Mouse (Mus musculus) midbrain, embryonic 10.5 days (tissue): ENCODE data around the gene Hadh. TPM values are rescaled to one million over a fixed set of nuclear protein-coding genes. Genes with fewer than 3 reads are reported as not detected.
A peak's percentile ranks its signal among the peaks of the same experiment; 100 is the strongest.

Experiments
- DNase-seq: peaks from one replicate; pipeline ENCODE4 v3.0.0-alpha.2; 2017; ENCODE audit warnings: low spot score
- H3K27ac ChIP-seq: fragments of 300-500 bp; sonication (generic); replicated peaks from 2 replicates; pipeline ENCODE4 v1.5.1; 2016; ENCODE audit warnings: mild to moderate bottlenecking
- H3K27me3 ChIP-seq: fragments of 300-500 bp; sonication (generic); 2 replicates; pipeline ENCODE4 v1.6.1; 2016; ENCODE audit warnings: low read depth, mild to moderate bottlenecking; ENCODE audit not compliant: poor library complexity, severe bottlenecking
- H3K36me3 ChIP-seq: fragments of 300-500 bp; sonication (generic); 2 replicates; pipeline ENCODE4 v1.6.1; 2016; ENCODE audit warnings: mild to moderate bottlenecking, moderate library complexity
- H3K4me1 ChIP-seq: fragments of 300-500 bp; sonication (generic); 2 replicates; pipeline ENCODE4 v1.6.1; 2016
- H3K4me3 ChIP-seq: fragments of 300-500 bp; sonication (generic); 2 replicates; pipeline ENCODE4 v1.5.1; 2016; ENCODE audit warnings: mild to moderate bottlenecking, moderate library complexity
- H3K9me3 ChIP-seq: fragments of 300-500 bp; sonication (generic); replicated peaks from 2 replicates; pipeline ENCODE4 v1.6.1; 2016; ENCODE audit warnings: mild to moderate bottlenecking
- WGBS: fragments of 180-500 bp; shearing (Covaris S2); methylation state at CpG from one replicate; pipeline ENCODE4 v1.1.7; 2016; 5-methylcytosine and 5-hydroxymethylcytosine counted together
- polyA plus RNA-seq: library from polyadenylated mRNA; unstranded; fragments of >200 nt; fragmentation: Nextera tagmentation; extraction: Ambion mirVana; gene quantifications from 2 replicates; pipeline ENCODE4 v1.2.1, GENCODE M21; 2016

Gene Hadh
- polyA plus RNA-seq: 78.5 and 79.3 TPM in 2 replicates

DNA sequence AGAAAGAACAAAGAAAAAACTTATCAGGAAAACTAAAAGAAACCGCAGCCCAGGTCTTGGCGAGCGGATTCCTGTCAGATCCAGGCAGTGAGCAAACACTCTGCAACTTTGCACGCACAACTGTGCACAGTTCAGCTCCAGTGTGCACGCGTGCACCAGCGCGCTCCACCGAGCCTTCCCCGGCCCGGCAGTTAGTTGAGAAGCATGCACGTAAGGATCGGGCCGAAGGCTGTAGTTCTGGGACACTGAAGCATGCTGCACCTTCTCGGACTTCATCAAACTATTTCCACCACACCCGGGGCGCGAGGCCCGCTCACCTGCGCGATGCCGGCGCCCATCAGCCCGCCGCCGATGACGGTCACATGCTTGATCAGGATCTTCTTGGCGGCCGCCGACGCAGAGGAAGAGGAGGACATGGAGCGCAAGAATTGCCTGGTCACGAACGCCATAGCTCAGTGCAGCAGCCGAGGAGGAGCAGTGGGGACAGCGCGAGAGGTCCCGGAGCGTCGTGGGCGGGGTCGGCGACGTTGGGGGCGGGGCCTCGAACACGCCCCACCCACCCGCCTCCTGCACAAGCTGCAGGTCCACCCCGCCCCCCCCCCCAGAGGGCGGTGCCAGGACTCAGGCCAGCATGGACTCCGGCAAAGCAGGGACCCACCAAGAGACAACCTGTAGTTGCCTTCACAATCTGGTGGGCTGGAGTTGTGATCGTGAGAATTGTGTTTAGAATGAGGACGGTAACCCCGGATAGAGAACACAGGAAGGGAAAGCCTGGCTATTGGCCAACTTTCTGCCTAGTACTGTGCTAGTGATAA, at the start of gene Hadh:
Hadh (minus strand) TSS at position 543 of the 815 bp plus-strand sequence.
- H3K27ac ChIP-seq: peak within 1 kb of the TSS; percentile 85
- under 1% methylated on average over 54 of the region's 54 CpGs for WGBS
- peak within 1 kb of the TSS; percentile 76 for H3K4me3 ChIP-seq
- H3K27me3 ChIP-seq: peaks cover 44% of the 10 kb centered on the region
- peak; percentile 89 for DNase-seq
- peaks cover 38% of the 10 kb centered on the region for H3K4me1 ChIP-seq
- H3K36me3 ChIP-seq: no peaks in the 10 kb centered on the region
- no peaks in the 10 kb centered on the region for H3K9me3 ChIP-seq

DNA sequence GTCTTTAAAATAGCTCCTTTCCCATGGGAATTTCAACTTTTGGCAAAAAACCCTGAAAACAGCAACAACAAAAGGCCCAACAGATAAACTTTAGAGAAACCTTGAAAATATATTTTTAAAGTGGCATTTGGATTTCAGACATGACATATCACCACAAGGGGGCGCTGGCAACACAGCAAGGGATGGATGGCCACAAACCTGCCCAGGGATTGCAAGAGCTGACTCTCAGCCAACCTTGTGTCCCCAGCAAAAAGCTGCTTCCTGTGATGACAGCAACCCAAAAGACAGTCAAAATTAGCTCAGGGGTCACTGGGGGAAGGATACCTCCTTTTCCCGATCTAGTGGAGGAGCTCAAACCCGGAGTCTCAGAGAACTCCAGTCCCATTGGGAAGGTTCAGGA, 48.3 kb upstream of the Hadh start:
- Histone ChIP-seq H3K36me3 (no peaks in the 10 kb centered on the region), H3K4me3 (no peak overlapping the region), H3K27me3 (0 out of 2 replicates have a peak, but pooled peaks cover 3% of the 10 kb centered on the region), H3K4me1 (peaks cover 10% of the 10 kb centered on the region), H3K27ac (no peak overlapping the region), H3K9me3 (no peaks in the 10 kb centered on the region)
- DNase-seq: peak; percentile 74
- WGBS: 8% methylated on average over 3 of the region's 3 CpGs

DNA sequence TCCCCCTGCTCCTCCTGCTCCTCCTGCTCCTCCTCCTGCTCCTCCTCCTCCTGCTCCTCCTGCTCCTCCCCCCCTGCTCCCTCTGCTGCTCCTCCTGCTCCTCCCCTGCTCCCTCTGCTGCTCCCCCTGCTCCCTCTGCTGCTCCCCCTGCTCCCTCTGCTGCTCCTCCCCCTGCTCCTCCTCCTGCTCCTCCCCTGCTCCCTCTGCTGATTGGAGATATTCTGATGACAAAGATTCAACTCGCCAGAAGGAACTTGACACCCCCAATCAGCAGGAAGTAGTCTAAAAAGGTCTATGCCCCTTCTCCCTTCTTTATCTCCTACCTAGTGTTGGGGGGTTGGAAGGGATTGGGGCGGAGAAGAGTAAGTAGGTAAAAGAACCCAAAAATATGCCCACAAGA, 46.3 kb upstream of the Hadh start:
- Histone ChIP-seq H3K36me3 (no peaks in the 10 kb centered on the region), H3K4me1 (peaks cover 10% of the 10 kb centered on the region), H3K27ac (no peak overlapping the region), H3K9me3 (no peaks in the 10 kb centered on the region), H3K4me3 (no peak overlapping the region), H3K27me3 (0 out of 2 replicates have a peak, but pooled peaks cover 3% of the 10 kb centered on the region)
- DNase-seq: no peak
- WGBS: 59% methylated on average over 2 of the region's 2 CpGs

DNA sequence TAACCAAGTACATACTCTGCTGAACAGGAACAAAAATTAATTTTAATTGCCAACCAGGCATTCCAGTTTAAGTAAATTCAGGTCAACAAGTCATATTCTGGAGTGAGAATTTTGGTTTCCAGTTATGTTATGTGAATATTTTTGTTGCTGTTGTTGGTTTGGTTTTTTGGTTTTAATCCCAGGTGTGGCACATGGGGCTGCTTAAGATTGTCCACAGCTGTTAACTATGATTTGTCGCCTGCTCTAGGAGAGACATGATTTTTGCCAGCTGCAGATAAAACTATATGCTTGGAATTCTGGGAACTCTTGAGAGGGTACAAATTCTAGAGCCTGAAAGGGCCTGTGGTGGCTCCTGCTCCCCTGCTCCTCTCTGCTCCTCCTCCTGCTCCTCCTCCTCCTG, 45.2 kb upstream of the Hadh start:
- Histone ChIP-seq H3K9me3 (no peaks in the 10 kb centered on the region), H3K4me3 (no peak overlapping the region), H3K27me3 (0 out of 2 replicates have a peak, but pooled peaks cover 3% of the 10 kb centered on the region), H3K27ac (no peak overlapping the region), H3K36me3 (no peaks in the 10 kb centered on the region), H3K4me1 (peaks cover 10% of the 10 kb centered on the region)
- no peak for DNase-seq
- 94% methylated on average over 1 of the region's 1 CpGs for WGBS

DNA sequence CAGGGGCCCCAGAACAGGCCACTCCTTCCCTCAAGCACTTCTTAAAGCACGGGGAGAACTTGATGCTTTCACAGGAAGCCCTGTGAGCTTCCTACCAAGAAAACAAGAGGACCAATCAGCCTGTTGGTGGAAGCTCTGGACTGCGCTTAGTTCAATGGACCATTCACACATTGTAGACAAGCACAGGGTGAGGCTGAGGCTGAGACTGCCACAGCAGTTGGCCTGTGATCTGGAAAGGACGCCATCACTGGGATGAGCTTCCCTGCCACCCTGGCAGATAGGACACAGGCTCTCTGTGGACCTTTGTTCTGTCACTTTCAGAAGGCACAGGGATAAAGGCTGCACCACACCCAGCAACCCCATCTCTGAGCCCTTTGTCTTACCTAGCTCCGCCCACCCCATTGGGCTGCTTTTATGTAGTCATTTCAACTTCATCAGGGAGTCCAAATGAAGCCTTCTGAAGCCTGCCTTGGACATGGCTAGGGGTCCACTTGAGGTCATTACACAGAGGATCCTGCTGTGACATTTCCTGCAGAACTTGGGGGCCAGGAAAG, 44.1 kb upstream of the Hadh start:
- DNase-seq: no peak
- Histone ChIP-seq H3K27ac (no peak overlapping the region), H3K4me1 (peaks cover 10% of the 10 kb centered on the region)

DNA sequence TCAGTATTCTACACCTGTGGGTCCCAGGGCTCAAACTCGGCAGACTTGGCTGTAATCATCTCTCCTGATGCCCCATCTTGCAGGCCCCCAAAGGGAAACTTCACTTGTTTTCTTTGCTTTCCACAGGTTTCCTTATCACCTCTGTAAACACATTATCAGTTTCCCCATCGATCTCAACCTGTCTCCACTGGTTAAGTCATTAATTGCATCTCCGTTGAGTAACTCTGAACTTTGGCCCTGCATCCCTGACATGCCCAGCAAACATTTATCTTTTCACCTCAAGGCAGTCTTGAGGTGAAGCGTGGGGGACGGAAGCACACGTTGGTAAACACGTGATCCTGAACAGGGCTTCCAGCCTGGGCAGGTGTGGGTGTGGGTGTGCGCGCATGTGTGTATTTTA, 40.4 kb upstream of the Hadh start:
- no peak overlapping the region for H3K27ac ChIP-seq
- no peaks in the 10 kb centered on the region for H3K36me3 ChIP-seq
- H3K4me1 ChIP-seq: peaks cover 10% of the 10 kb centered on the region
- 91% methylated on average over 9 of the region's 9 CpGs for WGBS
- DNase-seq: no peak
- H3K9me3 ChIP-seq: peaks cover 13% of the 10 kb centered on the region; the same call in 1 of the 2 replicates
- no peak overlapping the region for H3K4me3 ChIP-seq
- H3K27me3 ChIP-seq: no peaks in the 10 kb centered on the region

More for the DNA sequence above, 44.1 kb upstream of the Hadh start:
- 51% methylated on average over 4 of the region's 4 CpGs for WGBS
- Histone ChIP-seq H3K4me3 (no peak overlapping the region), H3K36me3 (no peaks in the 10 kb centered on the region), H3K9me3 (no peaks in the 10 kb centered on the region), H3K27me3 (0 out of 2 replicates have a peak, but pooled peaks cover 3% of the 10 kb centered on the region)

DNA sequence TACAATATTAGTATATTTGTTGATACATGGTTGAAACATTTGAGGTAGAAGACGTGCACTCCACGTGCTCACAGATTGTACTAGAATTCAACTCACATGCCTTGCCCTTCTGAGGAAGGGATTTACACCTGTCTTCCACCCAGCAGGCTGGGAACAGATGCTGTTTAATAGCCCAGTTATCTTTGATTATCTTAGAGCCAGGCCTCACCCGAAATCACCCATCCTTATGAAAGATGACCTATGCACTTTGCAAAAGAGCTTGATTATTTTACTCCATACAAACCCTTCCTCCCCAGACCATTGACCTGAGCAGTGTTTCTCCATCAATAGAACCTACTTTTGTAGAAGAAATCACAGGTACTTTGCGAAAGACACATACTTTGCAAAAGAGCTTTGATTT, 38.7 kb upstream of the Hadh start:
- no peak for DNase-seq
- 95% methylated on average over 4 of the region's 4 CpGs for WGBS
- no peaks in the 10 kb centered on the region for H3K27me3 ChIP-seq

DNA sequence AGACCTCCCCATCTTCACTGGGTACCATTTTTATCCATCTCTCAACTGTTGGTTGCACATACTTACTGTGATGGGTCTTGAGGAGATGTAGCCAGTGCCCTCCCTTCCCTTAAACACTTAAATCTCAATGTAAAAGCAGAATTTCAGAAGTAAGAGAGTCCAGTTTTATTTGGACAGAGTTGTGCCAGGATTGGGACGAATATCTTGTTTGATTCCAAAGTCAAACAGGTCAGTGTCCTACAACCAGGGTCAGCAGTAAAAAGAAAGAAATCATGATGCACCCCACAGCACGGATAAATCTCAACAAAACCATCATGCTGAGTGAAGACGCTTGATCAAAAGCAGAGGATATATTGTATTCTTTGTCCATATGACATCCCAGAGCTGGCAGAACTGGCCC, 35.9 kb upstream of the Hadh start:
- no peak for DNase-seq
- H3K27me3 ChIP-seq: peaks cover 18% of the 10 kb centered on the region
- WGBS: 90% methylated on average over 3 of the region's 3 CpGs
- no peaks in the 10 kb centered on the region for H3K36me3 ChIP-seq
- peaks cover 13% of the 10 kb centered on the region; the same call in 1 of the 2 replicates for H3K9me3 ChIP-seq
- H3K4me3 ChIP-seq: no peak overlapping the region
- H3K27ac ChIP-seq: no peak overlapping the region
- peaks cover 5% of the 10 kb centered on the region for H3K4me1 ChIP-seq

More for the DNA sequence above, 38.7 kb upstream of the Hadh start:
- Histone ChIP-seq H3K4me1 (peaks cover 3% of the 10 kb centered on the region; the same call in 1 of the 2 replicates), H3K36me3 (no peaks in the 10 kb centered on the region), H3K27ac (no peak overlapping the region), H3K9me3 (peaks cover 13% of the 10 kb centered on the region; the same call in 1 of the 2 replicates), H3K4me3 (no peak overlapping the region)

DNA sequence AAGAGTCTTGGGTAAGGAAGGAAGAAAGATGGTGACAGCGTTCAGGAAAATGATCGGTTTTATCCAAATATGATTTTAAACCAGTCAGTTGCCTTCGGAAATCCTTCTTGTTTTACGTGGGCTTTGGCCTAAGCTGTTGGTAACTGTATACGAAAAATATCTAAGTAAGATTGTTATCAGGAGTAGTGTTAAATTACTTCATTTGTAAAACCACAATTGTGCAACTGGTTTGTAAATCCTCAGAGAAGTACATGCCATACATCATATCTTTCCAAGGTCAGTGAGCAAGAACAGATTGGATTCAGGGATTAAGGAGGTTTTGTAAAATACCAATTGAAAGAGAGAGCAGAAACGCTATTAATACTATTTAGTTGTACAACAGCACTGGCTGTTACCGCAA, 34.4 kb upstream of the Hadh start:
- Histone ChIP-seq H3K36me3 (no peaks in the 10 kb centered on the region), H3K27me3 (peaks cover 26% of the 10 kb centered on the region), H3K27ac (no peak overlapping the region), H3K4me1 (peaks cover 11% of the 10 kb centered on the region), H3K4me3 (no peak overlapping the region), H3K9me3 (peaks cover 13% of the 10 kb centered on the region; the same call in 1 of the 2 replicates)
- no peak for DNase-seq
- 92% methylated on average over 7 of the region's 7 CpGs for WGBS

DNA sequence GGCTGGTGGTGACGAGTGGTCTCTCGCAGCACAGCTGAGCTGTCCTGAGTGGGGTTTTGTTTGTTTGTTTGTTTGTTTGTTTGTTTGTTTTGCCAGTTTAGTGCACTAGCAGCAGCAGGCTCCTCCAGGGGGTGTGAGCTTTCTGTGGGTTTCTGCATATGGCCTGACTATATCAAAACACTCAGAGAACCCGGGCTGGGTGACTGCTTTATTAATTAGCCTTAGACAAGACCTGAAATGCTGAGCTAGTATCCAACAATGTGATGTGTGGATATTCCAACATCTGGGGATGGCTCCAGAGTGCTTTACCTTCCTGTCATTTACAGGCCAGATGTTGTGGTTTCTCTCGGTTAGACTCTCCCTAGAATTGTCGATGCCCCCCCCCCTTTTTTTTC, 31.4 kb upstream of the Hadh start:
- no peak for DNase-seq
- WGBS: 20% methylated on average over 5 of the region's 5 CpGs
- Histone ChIP-seq H3K4me1 (peaks cover 11% of the 10 kb centered on the region), H3K27ac (no peak overlapping the region), H3K27me3 (peaks cover 36% of the 10 kb centered on the region), H3K9me3 (peaks cover under 1% of the 10 kb centered on the region; the same call in 1 of the 2 replicates), H3K4me3 (peak overlapping the region; percentile 85), H3K36me3 (no peaks in the 10 kb centered on the region)

DNA sequence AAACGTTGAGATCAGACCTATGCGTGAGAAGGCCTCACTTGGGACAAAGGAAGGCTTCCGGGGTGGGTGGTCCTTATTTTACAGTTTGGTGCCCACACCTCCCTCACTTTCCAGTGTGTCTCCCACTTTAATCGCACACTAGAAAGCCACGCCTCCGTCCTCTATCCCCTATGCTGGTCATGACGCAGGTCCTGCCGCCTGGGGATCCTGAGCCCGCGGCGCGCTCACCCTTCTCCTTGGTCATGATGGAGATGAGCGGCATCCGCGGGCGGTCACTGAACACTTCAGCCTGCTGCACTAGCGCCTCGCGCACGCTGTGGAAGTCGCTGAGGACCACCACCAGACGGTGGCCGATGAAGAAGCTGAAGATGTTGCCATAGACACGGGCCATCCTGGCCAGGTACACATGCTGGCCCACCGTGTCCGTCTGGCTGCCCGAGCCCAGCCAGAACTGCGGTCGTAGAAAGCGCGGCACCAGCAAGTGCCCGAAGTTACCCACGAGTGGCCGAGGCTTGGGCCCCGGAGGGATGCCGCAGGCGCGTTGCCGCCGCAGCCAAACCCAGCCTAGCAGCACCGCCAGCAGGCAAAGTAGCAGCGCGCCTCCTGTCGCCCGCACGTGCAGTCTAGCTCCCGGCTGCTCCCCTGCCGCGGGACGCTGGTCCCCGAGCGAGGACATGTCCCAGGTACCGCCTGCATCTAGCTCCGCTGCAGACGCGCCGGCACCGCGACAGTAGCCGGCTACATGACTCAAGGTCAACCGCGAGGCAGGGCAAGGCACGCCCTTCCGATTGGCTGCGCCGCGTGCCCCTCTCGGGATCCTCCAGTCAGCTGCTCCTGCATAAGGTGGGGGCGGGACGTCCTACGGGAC, 30.8 kb upstream of the Hadh start, which contains the start of gene Cyp2u1:
Cyp2u1 (minus strand) TSS at position 776 of the 868 bp plus-strand sequence.
- Histone ChIP-seq H3K27ac (peak within 1 kb of the TSS; percentile 79), H3K27me3 (peaks cover 36% of the 10 kb centered on the region), H3K4me3 (peak within 1 kb of the TSS; percentile 85), H3K4me1 (peaks cover 11% of the 10 kb centered on the region), H3K9me3 (no peaks in the 10 kb centered on the region), H3K36me3 (no peaks in the 10 kb centered on the region)
- DNase-seq: peak; percentile 90
- WGBS: under 1% methylated on average over 71 of the region's 71 CpGs

DNA sequence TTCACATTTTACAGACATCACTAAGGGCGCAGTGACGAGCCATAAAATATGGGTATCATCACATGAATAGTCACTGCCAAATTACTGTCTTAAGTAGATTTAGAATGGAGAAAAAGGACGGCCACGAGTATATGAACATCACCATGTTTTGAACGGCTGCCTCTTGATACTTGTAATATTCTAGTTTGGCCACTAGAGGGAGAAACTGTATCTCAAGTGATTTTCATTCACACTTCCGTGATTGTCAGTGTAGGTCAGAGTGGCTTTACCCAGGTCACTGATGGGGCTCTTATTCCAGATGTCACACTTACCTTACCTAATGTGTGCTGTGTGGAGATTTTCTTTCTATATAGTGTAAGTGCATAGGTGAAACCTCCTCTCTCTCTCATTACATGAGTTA, 28.0 kb upstream of the Hadh start:
- Histone ChIP-seq H3K4me1 (peaks cover 11% of the 10 kb centered on the region), H3K27ac (no peak overlapping the region), H3K36me3 (no peaks in the 10 kb centered on the region), H3K9me3 (no peaks in the 10 kb centered on the region), H3K4me3 (no peak overlapping the region), H3K27me3 (peaks cover 32% of the 10 kb centered on the region)
- DNase-seq: no peak
- WGBS: 12% methylated on average over 6 of the region's 6 CpGs
